Mouse (Mus musculus): ENCODE measurements around the gene Vwa2. TPM values are rescaled to one million over a fixed set of nuclear protein-coding genes. Genes with fewer than 3 reads are reported as not detected.

The Vwa2 gene
- polyA plus RNA-seq, 1 experiment from 2014 or later: 0.99 TPM

DNA sequence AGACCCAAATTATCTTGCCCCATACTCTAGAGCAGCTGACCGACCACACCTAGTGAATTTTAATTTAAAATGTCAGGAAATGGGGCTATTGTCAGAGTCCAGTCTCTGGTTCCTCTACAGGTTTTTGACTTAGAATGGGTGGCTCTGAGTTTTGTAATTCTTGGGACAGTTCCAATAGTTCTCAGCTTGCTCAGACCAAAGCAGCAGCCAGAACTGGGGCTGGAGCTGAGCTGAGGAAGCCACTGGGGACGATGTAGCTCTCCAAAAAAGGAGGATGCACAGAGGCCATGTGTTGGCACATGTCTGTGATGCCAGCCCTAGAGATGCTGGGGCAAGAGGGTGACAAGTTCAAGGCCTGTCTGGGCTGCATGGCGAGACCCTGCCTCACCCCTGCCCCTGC lies 55.3 kb downstream of the Vwa2 start:
- H3K27me3 ChIP-seq (ENCODE audit: control insufficient read depth, insufficient read depth, low read length): no peaks in the 10 kb centered on the region
- H3K9ac ChIP-seq (ENCODE audit: low read length): no peak overlapping the region
- 54% methylated on average over 3 of the region's 3 CpGs for WGBS
- ATAC-seq (ENCODE audit: low FRiP score, low TSS enrichment) (no peak), DNase-seq (ENCODE audit: low spot score) (no peak)
- 0 out of 2 replicates have a peak, but pooled peaks cover 2% of the 10 kb centered on the region for H3K36me3 ChIP-seq (ENCODE audit: control insufficient read depth, insufficient read depth, low read length)
- no peaks in the 10 kb centered on the region for H3K4me1 ChIP-seq (replicated peaks; ENCODE audit: control insufficient read depth, insufficient read depth)
- no peak overlapping the region for H3K4me3 ChIP-seq (ENCODE audit: low read depth, low read length)
- no peak overlapping the region for H3K4me2 ChIP-seq (replicated peaks; ENCODE audit: low read depth)
- H3K9me3 ChIP-seq (ENCODE audit: control insufficient read depth, low read length): no peaks in the 10 kb centered on the region
- H3K27ac ChIP-seq (replicated peaks): no peak overlapping the region
- no peak for TF ChIP-seq CTCF (IDR thresholded peaks at IDR 0.05; ENCODE audit: low read depth)
- TF ChIP-seq EP300 (optimal IDR thresholded peaks at IDR 0.05): no peak

DNA sequence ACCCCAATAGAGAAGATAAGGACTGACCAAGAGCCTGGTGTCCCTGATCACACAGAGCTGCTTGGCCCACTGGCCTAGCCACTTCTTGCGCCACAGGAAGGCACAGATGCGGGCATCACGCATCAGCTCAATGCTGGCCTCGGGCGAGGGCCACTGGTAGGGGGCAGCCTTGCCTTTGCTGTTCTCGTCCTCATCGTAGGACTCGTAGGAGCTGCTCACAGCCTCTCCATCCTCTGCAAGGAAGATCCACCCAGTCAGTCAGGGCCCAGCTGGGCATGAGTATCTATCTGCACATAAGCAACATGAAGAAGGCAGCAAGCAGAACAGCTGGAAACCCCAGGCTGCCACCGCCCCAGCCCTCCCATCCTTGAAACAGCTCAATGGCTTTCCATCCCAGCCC lies 56.0 kb downstream of the Vwa2 start:
- H3K36me3 ChIP-seq (ENCODE audit: control insufficient read depth, insufficient read depth, low read length): 0 out of 2 replicates have a peak, but pooled peaks cover 2% of the 10 kb centered on the region
- WGBS: 77% methylated on average over 9 of the region's 9 CpGs
- TF ChIP-seq CTCF (IDR thresholded peaks at IDR 0.05; ENCODE audit: low read depth): peak; percentile 55
- no peak for TF ChIP-seq EP300 (optimal IDR thresholded peaks at IDR 0.05)
- H3K9me3 ChIP-seq (ENCODE audit: control insufficient read depth, low read length): no peaks in the 10 kb centered on the region
- no peaks in the 10 kb centered on the region for H3K4me1 ChIP-seq (replicated peaks; ENCODE audit: control insufficient read depth, insufficient read depth)
- no peak overlapping the region for H3K9ac ChIP-seq (ENCODE audit: low read length)
- ATAC-seq (ENCODE audit: low FRiP score, low TSS enrichment) (no peak), DNase-seq (ENCODE audit: low spot score) (no peak)
- no peaks in the 10 kb centered on the region for H3K27me3 ChIP-seq (ENCODE audit: control insufficient read depth, insufficient read depth, low read length)
- H3K27ac ChIP-seq (replicated peaks): no peak overlapping the region
- no peak overlapping the region for H3K4me2 ChIP-seq (replicated peaks; ENCODE audit: low read depth)
- H3K4me3 ChIP-seq (ENCODE audit: low read depth, low read length): no peak overlapping the region

DNA sequence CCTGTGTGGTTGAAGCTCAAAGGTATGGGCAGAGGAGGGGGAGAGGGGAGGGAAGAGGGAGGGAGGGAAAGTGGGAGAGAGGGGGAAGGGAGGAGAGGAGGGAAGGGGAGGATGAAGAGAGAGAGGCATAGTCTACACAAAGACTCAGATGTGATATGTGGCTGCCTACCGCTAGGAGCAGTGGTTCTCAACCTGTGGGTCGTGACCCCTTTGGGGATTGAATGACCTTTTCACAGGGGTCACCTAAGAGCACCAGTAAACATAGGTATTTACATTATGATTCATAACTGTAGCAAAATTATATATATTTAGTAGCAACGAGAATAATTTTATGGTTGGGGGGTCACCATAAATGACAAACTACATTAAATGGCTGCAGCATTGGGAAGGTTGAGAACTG lies 59.8 kb downstream of the Vwa2 start:
- no peaks in the 10 kb centered on the region for H3K9me3 ChIP-seq (ENCODE audit: control insufficient read depth, low read length)
- no peak overlapping the region for H3K4me3 ChIP-seq (ENCODE audit: low read depth, low read length)
- TF ChIP-seq EP300 (optimal IDR thresholded peaks at IDR 0.05) (no peak), CTCF (IDR thresholded peaks at IDR 0.05; ENCODE audit: low read depth) (no peak)
- H3K27me3 ChIP-seq (ENCODE audit: control insufficient read depth, insufficient read depth, low read length): no peaks in the 10 kb centered on the region
- H3K4me2 ChIP-seq (replicated peaks; ENCODE audit: low read depth): no peak overlapping the region
- H3K9ac ChIP-seq (ENCODE audit: low read length): no peak overlapping the region
- H3K4me1 ChIP-seq (replicated peaks; ENCODE audit: control insufficient read depth, insufficient read depth): no peaks in the 10 kb centered on the region
- H3K36me3 ChIP-seq (ENCODE audit: control insufficient read depth, insufficient read depth, low read length): no peaks in the 10 kb centered on the region
- 74% methylated on average over 3 of the region's 3 CpGs for WGBS
- no peak overlapping the region for H3K27ac ChIP-seq (replicated peaks)
- DNase-seq (ENCODE audit: low spot score) (no peak), ATAC-seq (ENCODE audit: low FRiP score, low TSS enrichment) (no peak)

DNA sequence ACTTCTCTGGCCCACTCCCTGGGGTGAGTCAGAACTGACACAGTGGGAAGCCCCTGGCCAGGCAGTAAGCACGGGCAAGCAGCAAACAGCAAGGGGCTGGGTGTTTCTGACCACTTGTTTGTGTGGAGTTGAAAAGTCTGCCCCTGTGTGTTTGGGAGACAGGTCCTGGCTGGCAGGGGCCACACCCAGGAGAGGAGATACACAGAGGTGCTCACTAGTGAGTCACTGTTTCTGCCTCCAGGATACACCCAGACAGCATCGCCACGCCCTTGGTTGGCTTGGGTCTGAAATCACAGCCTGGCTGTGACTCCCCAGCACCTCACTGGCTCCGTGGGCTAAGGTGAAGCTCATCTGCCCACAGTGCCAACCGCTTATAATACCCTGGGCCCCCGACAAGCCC lies 61.1 kb downstream of the Vwa2 start:
- H3K9me3 ChIP-seq (ENCODE audit: control insufficient read depth, low read length): no peaks in the 10 kb centered on the region
- no peaks in the 10 kb centered on the region for H3K27me3 ChIP-seq (ENCODE audit: control insufficient read depth, insufficient read depth, low read length)
- WGBS: 75% methylated on average over 6 of the region's 6 CpGs
- no peak overlapping the region for H3K4me3 ChIP-seq (ENCODE audit: low read depth, low read length)
- no peaks in the 10 kb centered on the region for H3K36me3 ChIP-seq (ENCODE audit: control insufficient read depth, insufficient read depth, low read length)
- ATAC-seq (ENCODE audit: low FRiP score, low TSS enrichment): peak; percentile 79
- H3K27ac ChIP-seq (replicated peaks): 0 out of 2 replicates have a peak overlapping the region, but pooled peaks have one; percentile 45
- H3K9ac ChIP-seq (ENCODE audit: low read length): no peak overlapping the region
- TF ChIP-seq CTCF (IDR thresholded peaks at IDR 0.05; ENCODE audit: low read depth): no peak
- no peak for TF ChIP-seq EP300 (optimal IDR thresholded peaks at IDR 0.05)
- H3K4me2 ChIP-seq (replicated peaks; ENCODE audit: low read depth): no peak overlapping the region
- DNase-seq (ENCODE audit: low spot score): peak; percentile 60
- H3K4me1 ChIP-seq (replicated peaks; ENCODE audit: control insufficient read depth, insufficient read depth): 0 out of 2 replicates have a peak, but pooled peaks cover 2% of the 10 kb centered on the region

DNA sequence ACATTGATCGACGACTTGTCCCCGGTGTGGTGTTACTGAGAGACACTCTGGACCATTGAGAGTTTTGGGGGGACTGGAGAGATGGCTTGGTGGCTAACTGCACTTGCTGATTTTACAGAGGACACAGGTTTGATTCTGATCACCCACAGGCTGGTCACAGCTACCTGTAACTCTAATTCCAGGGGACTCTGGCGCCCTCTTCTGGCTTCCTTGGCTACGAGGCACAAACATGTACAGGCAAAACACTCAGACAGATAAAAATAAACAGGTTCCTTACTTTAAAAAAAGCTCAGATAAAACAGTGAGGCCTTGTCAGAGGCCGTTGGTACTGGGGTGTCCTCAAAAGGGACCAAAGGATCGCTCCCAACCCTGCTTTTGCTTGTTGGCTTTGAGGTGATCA lies 61.7 kb downstream of the Vwa2 start:
- Histone ChIP-seq H3K36me3 (ENCODE audit: control insufficient read depth, insufficient read depth, low read length) (no peaks in the 10 kb centered on the region), H3K27me3 (ENCODE audit: control insufficient read depth, insufficient read depth, low read length) (no peaks in the 10 kb centered on the region), H3K4me1 (replicated peaks; ENCODE audit: control insufficient read depth, insufficient read depth) (0 out of 2 replicates have a peak, but pooled peaks cover 2% of the 10 kb centered on the region), H3K9ac (ENCODE audit: low read length) (no peak overlapping the region), H3K4me3 (ENCODE audit: low read depth, low read length) (no peak overlapping the region), H3K4me2 (replicated peaks; ENCODE audit: low read depth) (no peak overlapping the region), H3K27ac (replicated peaks) (no peak overlapping the region), H3K9me3 (ENCODE audit: control insufficient read depth, low read length) (no peaks in the 10 kb centered on the region)
- WGBS: 82% methylated on average over 7 of the region's 7 CpGs
- ATAC-seq (ENCODE audit: low FRiP score, low TSS enrichment) (no peak), DNase-seq (ENCODE audit: low spot score) (peak; percentile 36)
- TF ChIP-seq EP300 (optimal IDR thresholded peaks at IDR 0.05) (no peak), CTCF (IDR thresholded peaks at IDR 0.05; ENCODE audit: low read depth) (peak; percentile 58)

DNA sequence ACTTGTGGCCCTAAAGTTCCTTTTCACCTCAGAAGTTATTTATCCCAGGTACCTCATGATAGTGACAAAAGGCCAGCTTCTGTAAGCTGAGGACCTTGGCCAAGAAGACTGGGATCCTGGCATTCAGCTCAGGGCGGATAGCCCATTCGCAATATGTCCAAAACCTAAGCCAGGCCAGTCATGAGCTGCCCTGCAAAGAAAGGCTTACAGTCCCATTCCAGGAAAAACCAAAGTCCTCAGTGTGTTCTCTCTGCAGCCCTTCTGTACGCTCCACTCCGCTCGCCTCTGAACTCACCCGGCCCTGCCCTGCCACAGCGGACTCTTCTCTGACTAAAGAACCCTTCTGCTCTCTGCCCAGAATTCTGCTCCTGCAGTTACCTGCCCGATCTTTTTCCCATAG lies 62.2 kb downstream of the Vwa2 start:
- Histone ChIP-seq H3K4me3 (ENCODE audit: low read depth, low read length) (no peak overlapping the region), H3K9ac (ENCODE audit: low read length) (no peak overlapping the region), H3K4me1 (replicated peaks; ENCODE audit: control insufficient read depth, insufficient read depth) (0 out of 2 replicates have a peak, but pooled peaks cover 2% of the 10 kb centered on the region), H3K27ac (replicated peaks) (no peak overlapping the region), H3K27me3 (ENCODE audit: control insufficient read depth, insufficient read depth, low read length) (no peaks in the 10 kb centered on the region), H3K36me3 (ENCODE audit: control insufficient read depth, insufficient read depth, low read length) (no peaks in the 10 kb centered on the region), H3K4me2 (replicated peaks; ENCODE audit: low read depth) (no peak overlapping the region), H3K9me3 (ENCODE audit: control insufficient read depth, low read length) (no peaks in the 10 kb centered on the region)
- no peak for ATAC-seq (ENCODE audit: low FRiP score, low TSS enrichment)
- 91% methylated on average over 8 of the region's 8 CpGs for WGBS
- no peak for DNase-seq (ENCODE audit: low spot score)
- TF ChIP-seq CTCF (IDR thresholded peaks at IDR 0.05; ENCODE audit: low read depth) (no peak), EP300 (optimal IDR thresholded peaks at IDR 0.05) (no peak)
